Mouse (Mus musculus) bone marrow, adult 2 months (tissue): ENCODE measurements at regions not wholly inside any gene's neighbourhood (a gene's known extent, or its start where the extent isn't known, plus 50 kb on each side); places are given as distances from the start of the nearest gene placed in this dataset.

ENCODE experiments used
- CTCF ChIP-seq: fragments of 200-500 bp; IDR thresholded peaks from 2 replicates; pipeline ENCODE4 v1.5.1; 2011; ENCODE audit warnings: low read length, control low read depth; ENCODE audit not compliant: control insufficient read depth, insufficient read depth
- POLR2A ChIP-seq: fragments of 200-500 bp; IDR thresholded peaks from 2 replicates; pipeline ENCODE4 v1.6.1; 2011; ENCODE audit warnings: low read depth, mild to moderate bottlenecking, control low read depth, low read length, borderline replicate concordance; ENCODE audit not compliant: control insufficient read depth

GRCm38 (mm10) chr5:44338662-44339061, 112.2 kb upstream of the Tapt1 start:
- no peak for TF ChIP-seq CTCF
- no peak for TF ChIP-seq POLR2A
